Mouse (Mus musculus) kidney, adult 2 months (tissue): ENCODE measurements around the gene Cntnap2.

Experiments
- CTCF ChIP-seq: fragments of 200-500 bp; conservative IDR thresholded peaks from 2 replicates; pipeline ENCODE4 v1.5.1; 2011; ENCODE audit warnings: low read depth, mild to moderate bottlenecking, control low read depth, low read length, moderate library complexity, mixed read lengths; ENCODE audit not compliant: insufficient read depth, insufficient read length
- POLR2A ChIP-seq: fragments of 200-500 bp; IDR thresholded peaks from one replicate; pipeline ENCODE4 v1.6.1; 2011; ENCODE audit warnings: low read depth, low read length, control low read depth

DNA sequence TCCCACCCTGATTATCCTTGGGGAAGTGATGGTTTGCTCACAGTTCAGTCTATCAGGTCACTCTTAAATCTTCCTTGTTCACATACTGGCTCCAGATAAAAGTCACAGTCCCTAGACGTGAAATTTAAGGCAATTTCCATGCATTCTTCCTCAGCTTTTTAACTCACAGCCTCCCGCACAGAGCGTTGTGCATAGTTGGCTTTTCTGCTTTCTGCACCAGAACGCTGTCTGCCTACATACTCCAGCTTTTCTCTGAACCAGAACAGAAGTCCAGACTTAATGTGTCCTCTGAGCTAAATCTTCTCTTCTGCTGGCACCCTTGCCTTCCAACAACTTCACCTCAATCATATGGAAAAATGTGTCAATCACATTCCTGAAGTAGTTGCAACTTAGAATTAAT, 1616.5 kb downstream of the Cntnap2 start:
- TF ChIP-seq CTCF (no peak), POLR2A (no peak)
